Mouse (Mus musculus) heart, adult 2 months (tissue): ENCODE data around the gene Mfng. TPM values are rescaled to one million over a fixed set of nuclear protein-coding genes. Genes with fewer than 3 reads are reported as not detected.

ENCODE experiments used
- DNase-seq, 2 experiments: peaks; one replicate each; pipeline ENCODE4 v3.0.0; 2021
- H3K27ac ChIP-seq: fragments of 200-600 bp; 2 replicates; pipeline ENCODE4 v1.8.1; 2022
- H3K27me3 ChIP-seq: fragments of 200-500 bp; 2 replicates; pipeline ENCODE4 v1.6.1; 2012; ENCODE audit warnings: mild to moderate bottlenecking, low read length, inconsistent platforms, mixed read lengths; ENCODE audit not compliant: control insufficient read depth, insufficient read depth
- H3K36me3 ChIP-seq: fragments of 200-500 bp; 2 replicates; pipeline ENCODE4 v1.6.1; 2012; ENCODE audit warnings: low read length, inconsistent platforms; ENCODE audit not compliant: control insufficient read depth, insufficient read depth
- H3K4me1 ChIP-seq: fragments of 200-500 bp; 2 replicates; pipeline ENCODE4 v1.6.1; 2011; ENCODE audit warnings: low read length; ENCODE audit not compliant: control insufficient read depth, insufficient read depth
- H3K4me3 ChIP-seq: fragments of 200-600 bp; 2 replicates; pipeline ENCODE4 v1.8.1; 2022
- H3K79me2 ChIP-seq: fragments of 200-500 bp; replicated peaks from 2 replicates; pipeline ENCODE4 v1.6.1; 2012; ENCODE audit warnings: mild to moderate bottlenecking, inconsistent platforms, low read length, moderate library complexity, mixed read lengths; ENCODE audit not compliant: control insufficient read depth, insufficient read depth
- H3K9ac ChIP-seq: fragments of 200-500 bp; 2 replicates; pipeline ENCODE4 v1.6.1; 2012; ENCODE audit warnings: low read depth, mild to moderate bottlenecking, control low read depth, inconsistent platforms, low read length, mixed read lengths
- CTCF ChIP-seq: fragments of 200-600 bp; IDR thresholded peaks from 2 replicates; pipeline ENCODE4 v1.8.1; 2022; ENCODE audit warnings: antibody characterized with exemption, mild to moderate bottlenecking, moderate library complexity
- EP300 ChIP-seq: fragments of 200-500 bp; IDR thresholded peaks from 2 replicates; pipeline ENCODE4 v1.6.1; 2011; ENCODE audit warnings: low read depth, low read length, control low read depth; ENCODE audit not compliant: insufficient read depth
- POLR2A ChIP-seq: fragments of 200-500 bp; IDR thresholded peaks from 2 replicates; pipeline ENCODE4 v1.6.1; 2011; ENCODE audit warnings: mild to moderate bottlenecking, low read depth, low read length, control low read depth; ENCODE audit not compliant: insufficient read depth
- WGBS: fragments of 180-500 bp; shearing (Covaris S2); methylation state at CpG from one replicate; pipeline ENCODE4 v1.1.7; 2018; 5-methylcytosine and 5-hydroxymethylcytosine counted together
- intact Hi-C: fragments of 180-260 bp; cut with DNase I; formaldehyde crosslinking; loops from one replicate; pipeline ENCODE4 v1.15.1; 2025
- polyA plus RNA-seq: library from polyadenylated mRNA; depleted of rRNA; stranded (reverse); fragments of >200 nt; gene quantifications from 2 replicates; pipeline ENCODE4 v1.2.3, GENCODE M21; 2012
- total RNA-seq, 2 experiments: library from RNA; stranded (reverse); gene quantifications; 2 replicates each; pipeline ENCODE4 v1.2.3; 2021

Mfng gene
- total and polyA plus RNA-seq, 3 experiments = 11.1 to 19.1 (median 11.6) TPM

GRCm38 (mm10) chr15:78802776-78803391, 29.6 kb upstream of the Mfng start, which contains the start of gene Card10:
Gene Card10 (minus strand): TSS chr15:78803042.
- Histone ChIP-seq H3K27ac (peak within 1 kb of the TSS; percentile 96), H3K4me1 (peaks cover 17% of the 10 kb centered on the region), H3K36me3 (peaks cover 2% of the 10 kb centered on the region), H3K4me3 (peak within 1 kb of the TSS; percentile 85), H3K9ac (peak within 1 kb of the TSS; percentile 98), H3K79me2 (no peaks in the 10 kb centered on the region), H3K27me3 (no peaks in the 10 kb centered on the region)
- intact Hi-C loops = loop anchor here (2.0 kb wide), 1 partner anchor 16 kb away; no protein-coding TSS in a partner anchor
- TF ChIP-seq CTCF = peak; percentile 19; the same call in 1 of the 2 replicates
- peak; percentile 83 for TF ChIP-seq POLR2A
- no peak for TF ChIP-seq EP300
- WGBS = 2% methylated on average over 67 of the region's 70 CpGs
- peak; percentile 88 for DNase-seq

DNA sequence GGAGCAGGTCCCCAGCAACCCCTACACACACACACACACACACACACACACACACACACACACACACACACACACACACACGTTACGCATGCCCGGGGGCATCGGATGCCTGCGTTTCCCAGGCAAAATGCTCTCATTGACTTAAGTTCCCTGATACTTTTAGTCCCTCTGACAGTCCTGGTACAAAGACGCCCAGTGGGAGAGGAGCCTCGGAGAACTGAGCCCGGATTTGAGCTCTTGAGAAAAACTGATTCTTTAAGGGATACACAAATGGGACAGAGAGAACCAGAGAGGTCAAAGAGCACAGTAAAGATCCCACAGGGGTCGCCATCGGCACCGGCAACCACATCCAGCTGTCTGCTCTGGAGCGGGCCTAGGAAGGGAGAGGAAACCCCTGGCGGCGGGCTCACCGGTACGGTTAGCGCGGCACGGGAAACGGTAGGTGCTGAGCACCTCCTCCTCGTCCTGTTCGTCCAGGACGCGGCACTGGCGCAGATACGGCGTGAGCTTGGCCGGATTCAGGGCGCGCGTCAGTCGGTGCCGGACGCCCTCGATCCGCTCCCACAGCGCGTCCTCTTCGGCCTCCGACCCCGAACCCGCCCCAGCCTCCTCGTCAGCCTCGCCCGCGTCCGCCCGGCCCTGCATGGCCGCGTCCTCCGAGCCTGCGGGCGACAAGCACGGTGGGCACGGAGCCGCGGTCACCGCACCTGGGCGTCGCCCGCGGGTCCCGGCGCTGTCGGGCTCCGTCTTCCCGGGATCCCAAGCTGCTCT, 28.9 kb upstream of the Mfng start:
- Histone ChIP-seq H3K4me3 (peak overlapping the region; percentile 85), H3K36me3 (peaks cover 2% of the 10 kb centered on the region), H3K27ac (peak overlapping the region; percentile 96), H3K79me2 (no peaks in the 10 kb centered on the region; the same call in 1 of the 2 replicates), H3K27me3 (no peaks in the 10 kb centered on the region), H3K9ac (peak overlapping the region; percentile 98), H3K4me1 (peaks cover 20% of the 10 kb centered on the region)
- no peak for DNase-seq
- TF ChIP-seq CTCF (peak; percentile 48), EP300 (no peak)
- WGBS = 5% methylated on average over 67 of the region's 67 CpGs
- intact Hi-C loops = loop anchor here (2.0 kb wide), 1 partner anchor 15 kb away; no protein-coding TSS in a partner anchor

DNA sequence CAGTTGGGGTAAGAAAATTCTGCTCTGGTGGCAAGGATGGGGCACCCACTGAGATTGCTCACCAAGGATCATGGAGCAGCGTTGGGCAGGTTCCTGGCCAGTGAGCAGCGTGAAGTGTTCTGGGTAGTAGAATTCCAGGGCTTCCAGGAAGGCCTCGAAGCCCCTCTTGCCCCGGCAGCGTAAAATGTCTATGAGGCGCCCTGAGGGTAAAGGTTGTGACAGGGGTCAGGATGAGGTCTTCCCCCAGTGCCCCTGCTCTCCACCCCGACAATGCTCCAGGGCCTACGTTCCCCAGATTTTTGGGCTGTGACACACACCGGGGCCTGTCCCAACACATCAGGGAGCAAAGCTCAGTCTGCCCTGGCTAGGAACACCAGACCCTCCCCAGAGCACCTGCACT, 28.3 kb upstream of the Mfng start:
- peaks cover 21% of the 10 kb centered on the region for H3K4me1 ChIP-seq
- DNase-seq = no peak
- H3K79me2 ChIP-seq = no peaks in the 10 kb centered on the region; the same call in 1 of the 2 replicates
- WGBS = 53% methylated on average over 9 of the region's 9 CpGs
- peak overlapping the region; percentile 47 for H3K4me3 ChIP-seq
- TF ChIP-seq EP300 (no peak), CTCF (no peak), POLR2A (no peak)
- H3K27ac ChIP-seq = peak overlapping the region; percentile 30
- peaks cover 2% of the 10 kb centered on the region for H3K36me3 ChIP-seq
- no peaks in the 10 kb centered on the region for H3K27me3 ChIP-seq
- intact Hi-C loops = no loop called here
- H3K9ac ChIP-seq = peak overlapping the region; percentile 98

GRCm38 (mm10) chr15:78799029-78799428, 25.8 kb upstream of the Mfng start:
- peak overlapping the region; percentile 46 for H3K9ac ChIP-seq
- intact Hi-C loops = no loop called here

GRCm38 (mm10) chr15:78797060-78797329, 23.7 kb upstream of the Mfng start:
- peaks cover 2% of the 10 kb centered on the region for H3K36me3 ChIP-seq
- peaks cover 12% of the 10 kb centered on the region for H3K4me1 ChIP-seq
- intact Hi-C loops = no loop called here
- H3K9ac ChIP-seq = peak overlapping the region; percentile 24; the same call in 1 of the 2 replicates
- peak overlapping the region; percentile 12; the same call in 1 of the 2 replicates for H3K4me3 ChIP-seq
- peak overlapping the region; percentile 57 for H3K27ac ChIP-seq
- DNase-seq = no peak
- TF ChIP-seq POLR2A = no peak
- no peaks in the 10 kb centered on the region for H3K27me3 ChIP-seq
- no peaks in the 10 kb centered on the region; the same call in 1 of the 2 replicates for H3K79me2 ChIP-seq
- 86% methylated on average over 8 of the region's 8 CpGs for WGBS

More at GRCm38 (mm10) chr15:78799029-78799428, 25.8 kb upstream of the Mfng start:
- no peaks in the 10 kb centered on the region; the same call in 1 of the 2 replicates for H3K79me2 ChIP-seq
- peak overlapping the region; percentile 36 for H3K4me3 ChIP-seq
- H3K27me3 ChIP-seq = no peaks in the 10 kb centered on the region
- TF ChIP-seq EP300 = no peak
- TF ChIP-seq CTCF = no peak
- TF ChIP-seq POLR2A = no peak
- DNase-seq = peak in 1 of 2 experiments; percentile 48
- H3K36me3 ChIP-seq = peaks cover 2% of the 10 kb centered on the region
- H3K27ac ChIP-seq = peak overlapping the region; percentile 45
- H3K4me1 ChIP-seq = peaks cover 18% of the 10 kb centered on the region
- WGBS = 33% methylated on average over 21 of the region's 21 CpGs
